Mouse (Mus musculus) limb, embryonic 10.5 days (tissue): ENCODE results near the gene Scrn1. TPM values are rescaled to one million over a fixed set of nuclear protein-coding genes. Genes with fewer than 3 reads are reported as not detected.

Experiments used
- DNase-seq: peaks from one replicate; pipeline ENCODE4 v3.0.0-alpha.2; 2017; ENCODE audit warnings: low spot score
- H3K27ac ChIP-seq: fragments of 300-500 bp; sonication (generic); 2 replicates; pipeline ENCODE4 v1.5.1; 2016; ENCODE audit warnings: mild to moderate bottlenecking
- H3K27me3 ChIP-seq: fragments of 300-500 bp; sonication (generic); 2 replicates; pipeline ENCODE4 v1.6.1; 2016; ENCODE audit warnings: low read depth, mild to moderate bottlenecking; ENCODE audit not compliant: poor library complexity, severe bottlenecking
- H3K36me3 ChIP-seq: fragments of 300-500 bp; sonication (generic); 2 replicates; pipeline ENCODE4 v1.6.1; 2016; ENCODE audit warnings: mild to moderate bottlenecking, moderate library complexity
- H3K4me1 ChIP-seq: fragments of 300-500 bp; sonication (generic); 2 replicates; pipeline ENCODE4 v1.6.1; 2016
- H3K4me3 ChIP-seq: fragments of 300-500 bp; sonication (generic); 2 replicates; pipeline ENCODE4 v1.5.1; 2016; ENCODE audit warnings: mild to moderate bottlenecking, moderate library complexity
- H3K9me3 ChIP-seq: fragments of 300-500 bp; sonication (generic); replicated peaks from 2 replicates; pipeline ENCODE4 v1.6.1; 2016; ENCODE audit warnings: mild to moderate bottlenecking
- WGBS: fragments of 180-500 bp; shearing (Covaris S2); methylation state at CpG from one replicate; pipeline ENCODE4 v1.1.7; 2016; 5-methylcytosine and 5-hydroxymethylcytosine counted together
- polyA plus RNA-seq: library from polyadenylated mRNA; unstranded; fragments of >200 nt; fragmentation: Nextera tagmentation; extraction: Ambion mirVana; gene quantifications from 2 replicates; pipeline ENCODE4 v1.2.1, GENCODE M21; 2016

Gene Scrn1
- polyA plus RNA-seq, 1 experiment from 2014 or later: 7.8 TPM

DNA sequence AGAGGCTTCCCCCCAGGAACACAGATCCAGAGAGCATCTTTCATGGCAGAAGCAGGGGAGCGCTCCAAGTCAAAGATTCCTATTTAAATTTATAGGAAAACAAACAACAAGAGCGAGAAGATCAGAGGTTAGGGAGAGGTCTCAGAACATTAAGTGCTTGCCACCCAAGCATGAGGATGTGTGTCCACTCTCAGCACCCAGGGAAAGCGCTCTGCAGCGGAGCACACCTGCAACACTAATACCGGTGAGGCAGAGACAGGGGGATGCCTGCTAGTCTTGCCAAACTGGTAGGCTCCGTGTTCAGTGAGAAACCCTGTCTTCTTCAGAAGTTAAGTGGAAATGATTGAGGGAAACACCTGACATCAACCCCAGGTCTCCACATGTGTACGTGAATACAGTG, 26.9 kb downstream of the Scrn1 start:
- Histone ChIP-seq H3K4me1 (peaks cover 6% of the 10 kb centered on the region; the same call in 1 of the 2 replicates), H3K27me3 (no peaks in the 10 kb centered on the region), H3K9me3 (no peaks in the 10 kb centered on the region), H3K27ac (no peak overlapping the region), H3K36me3 (no peaks in the 10 kb centered on the region), H3K4me3 (no peak overlapping the region)
- DNase-seq: no peak
- 86% methylated on average over 7 of the region's 7 CpGs for WGBS

DNA sequence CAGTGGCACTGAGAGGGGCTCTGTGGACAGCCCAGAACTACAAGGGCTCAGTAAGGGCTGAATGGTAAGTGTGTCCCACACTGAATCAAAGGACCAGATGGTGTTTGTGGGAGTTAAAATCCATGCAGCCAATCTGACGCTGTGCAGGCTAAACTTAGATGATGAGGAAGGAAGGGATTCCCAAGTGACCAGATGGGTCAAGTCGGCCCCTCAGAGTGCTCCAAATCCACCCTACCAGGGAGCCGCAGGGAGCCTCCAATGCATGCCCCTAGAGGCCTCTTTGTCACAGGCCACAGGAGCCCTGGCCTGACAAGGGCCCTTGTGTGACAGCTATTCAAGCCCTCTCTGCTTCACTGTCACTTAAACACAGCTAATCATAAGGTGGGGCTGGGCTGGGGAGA, 27.5 kb downstream of the Scrn1 start:
- no peaks in the 10 kb centered on the region for H3K27me3 ChIP-seq
- peaks cover 6% of the 10 kb centered on the region; the same call in 1 of the 2 replicates for H3K4me1 ChIP-seq
- DNase-seq: no peak
- no peaks in the 10 kb centered on the region for H3K36me3 ChIP-seq
- H3K27ac ChIP-seq: no peak overlapping the region
- H3K9me3 ChIP-seq: no peaks in the 10 kb centered on the region
- H3K4me3 ChIP-seq: no peak overlapping the region
- WGBS: 37% methylated on average over 3 of the region's 3 CpGs

DNA sequence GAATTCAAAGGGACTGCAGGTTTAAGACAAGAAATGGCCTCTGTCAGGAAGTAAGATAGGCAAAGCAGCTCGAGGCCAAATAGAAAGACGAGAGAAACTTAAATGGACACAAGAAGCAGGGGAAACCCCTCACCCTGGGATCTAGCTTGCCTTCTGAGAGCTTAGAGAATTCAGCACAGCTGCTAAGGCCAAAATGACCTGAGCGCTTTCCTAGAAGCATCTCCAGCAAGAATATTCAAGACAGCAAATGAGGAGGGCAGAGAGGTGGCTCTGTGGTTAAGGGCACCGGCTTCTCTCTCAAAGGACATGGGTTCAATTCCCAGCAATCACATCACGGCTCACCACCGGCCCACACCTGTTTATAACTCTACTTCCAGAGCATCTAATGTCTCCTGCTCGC, 29.2 kb downstream of the Scrn1 start:
- 83% methylated on average over 7 of the region's 7 CpGs for WGBS
- no peak for DNase-seq
- no peak overlapping the region for H3K4me3 ChIP-seq
- no peaks in the 10 kb centered on the region for H3K36me3 ChIP-seq
- no peak overlapping the region for H3K27ac ChIP-seq
- no peaks in the 10 kb centered on the region for H3K27me3 ChIP-seq
- no peaks in the 10 kb centered on the region for H3K9me3 ChIP-seq
- peaks cover 6% of the 10 kb centered on the region; the same call in 1 of the 2 replicates for H3K4me1 ChIP-seq

DNA sequence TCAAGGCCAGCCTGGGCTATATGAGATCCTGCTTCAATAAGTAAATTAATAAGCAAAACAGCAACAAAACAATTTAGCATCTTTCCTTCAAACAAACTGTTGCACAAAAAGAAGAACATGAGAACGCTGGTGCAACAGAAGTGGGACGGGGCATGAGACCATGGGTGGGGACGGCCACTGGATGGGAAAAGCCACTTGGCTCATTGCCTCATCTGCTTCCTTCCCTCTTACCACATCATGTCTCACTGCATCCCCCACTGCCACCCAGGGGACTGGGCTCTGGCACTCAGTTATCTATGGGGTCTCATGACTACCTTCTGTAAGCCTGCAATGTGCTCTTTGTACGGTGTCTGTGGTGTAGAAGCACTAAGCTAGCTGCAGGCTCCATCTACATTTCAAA, 30.8 kb downstream of the Scrn1 start:
- Histone ChIP-seq H3K4me1 (peaks cover 10% of the 10 kb centered on the region; the same call in 1 of the 2 replicates), H3K27ac (no peak overlapping the region), H3K4me3 (no peak overlapping the region), H3K9me3 (no peaks in the 10 kb centered on the region), H3K36me3 (no peaks in the 10 kb centered on the region), H3K27me3 (no peaks in the 10 kb centered on the region)
- no peak for DNase-seq
- 92% methylated on average over 4 of the region's 4 CpGs for WGBS

DNA sequence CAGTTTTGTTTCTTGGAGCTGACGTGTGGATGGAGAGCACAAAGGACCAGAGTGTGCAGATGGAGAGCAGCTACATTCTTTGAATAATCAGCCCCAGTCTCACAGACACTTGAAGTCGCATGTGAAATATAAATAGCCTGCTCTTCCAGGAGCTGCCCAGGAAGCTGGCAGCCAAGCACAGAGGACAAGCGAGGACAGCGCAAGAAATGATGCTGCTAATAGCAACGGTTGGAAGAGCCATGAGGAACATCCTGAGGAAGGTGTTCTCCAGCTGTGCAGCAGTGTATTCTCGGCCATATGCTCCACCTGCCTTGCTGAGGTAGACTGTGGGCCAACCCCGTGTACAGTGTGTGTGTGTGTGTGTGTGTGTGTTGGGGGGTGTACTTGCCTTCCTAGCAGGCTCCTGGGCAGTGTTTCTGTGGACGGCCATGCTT, 35.2 kb downstream of the Scrn1 start:
- no peaks in the 10 kb centered on the region for H3K27me3 ChIP-seq
- no peak for DNase-seq
- H3K27ac ChIP-seq: no peak overlapping the region
- no peaks in the 10 kb centered on the region for H3K36me3 ChIP-seq
- H3K4me1 ChIP-seq: peaks cover 10% of the 10 kb centered on the region; the same call in 1 of the 2 replicates
- no peaks in the 10 kb centered on the region for H3K9me3 ChIP-seq
- WGBS: 82% methylated on average over 8 of the region's 8 CpGs
- H3K4me3 ChIP-seq: no peak overlapping the region

DNA sequence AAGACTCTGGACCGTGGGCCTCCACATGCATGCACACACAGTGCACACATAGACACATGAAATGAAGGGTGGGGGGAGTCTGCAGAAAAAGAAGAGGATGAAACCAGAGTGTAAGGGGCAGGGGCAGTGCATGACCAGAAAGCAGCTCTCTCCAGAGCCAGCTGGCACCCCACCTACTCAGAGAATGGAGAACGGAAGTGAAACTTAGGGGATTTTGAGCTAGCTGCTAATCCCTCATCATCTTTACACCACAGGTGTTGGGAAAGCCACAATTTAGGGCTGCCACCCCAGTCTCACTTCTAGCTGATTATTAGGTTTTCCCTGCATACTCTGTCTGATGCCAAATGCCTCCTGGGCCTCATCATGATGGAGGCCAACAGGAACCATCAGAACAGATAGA, 36.1 kb downstream of the Scrn1 start:
- no peak overlapping the region for H3K27ac ChIP-seq
- H3K4me1 ChIP-seq: peaks cover 10% of the 10 kb centered on the region; the same call in 1 of the 2 replicates
- 86% methylated on average over 2 of the region's 2 CpGs for WGBS
- DNase-seq: no peak
- no peaks in the 10 kb centered on the region for H3K9me3 ChIP-seq
- no peaks in the 10 kb centered on the region for H3K27me3 ChIP-seq
- no peak overlapping the region for H3K4me3 ChIP-seq
- H3K36me3 ChIP-seq: no peaks in the 10 kb centered on the region

DNA sequence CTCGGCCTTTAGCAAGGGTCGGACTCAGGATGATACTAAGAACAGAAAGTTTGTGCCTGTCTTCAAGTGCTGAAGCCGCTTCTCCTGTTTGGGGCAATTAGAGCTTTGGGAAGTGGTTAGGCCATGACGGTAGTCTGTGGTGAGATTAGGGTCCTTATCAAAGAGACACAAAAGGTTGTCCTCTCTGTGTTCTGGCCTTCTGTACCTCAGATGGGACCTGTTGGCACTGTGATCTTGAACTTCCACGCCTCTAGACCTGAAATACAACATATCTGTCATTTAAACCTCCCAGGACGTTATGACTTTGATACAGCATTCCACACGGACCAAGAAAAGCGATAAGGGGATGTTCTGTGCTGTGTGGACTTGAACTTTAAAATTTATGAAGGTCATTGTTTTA, 37.6 kb downstream of the Scrn1 start:
- H3K36me3 ChIP-seq: no peaks in the 10 kb centered on the region
- H3K4me1 ChIP-seq: peaks cover 10% of the 10 kb centered on the region; the same call in 1 of the 2 replicates
- no peak for DNase-seq
- H3K4me3 ChIP-seq: no peak overlapping the region
- 88% methylated on average over 8 of the region's 8 CpGs for WGBS
- no peak overlapping the region for H3K27ac ChIP-seq
- no peaks in the 10 kb centered on the region for H3K9me3 ChIP-seq
- no peaks in the 10 kb centered on the region for H3K27me3 ChIP-seq

DNA sequence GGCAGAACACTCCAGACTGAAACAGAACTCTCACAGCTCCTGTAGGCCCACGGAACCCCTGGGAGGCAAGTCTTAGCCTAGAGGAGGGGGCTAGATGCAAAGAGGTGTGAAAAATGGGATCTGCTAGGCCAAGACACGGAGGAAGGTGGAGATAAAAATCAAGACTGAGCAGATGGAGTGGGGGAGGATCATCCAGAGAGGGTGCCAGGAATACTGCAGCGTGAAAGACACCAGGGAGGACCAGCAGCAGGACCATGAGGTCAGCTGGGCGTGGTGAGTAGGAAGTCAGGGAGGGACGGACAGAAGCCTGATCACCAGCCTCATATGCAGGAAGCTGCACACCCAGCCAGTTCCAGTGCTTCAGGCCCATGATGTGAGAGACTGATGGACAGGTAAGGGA, 47.5 kb downstream of the Scrn1 start:
- H3K27ac ChIP-seq: no peak overlapping the region
- no peaks in the 10 kb centered on the region for H3K9me3 ChIP-seq
- DNase-seq: no peak
- H3K27me3 ChIP-seq: peaks cover 12% of the 10 kb centered on the region; the same call in 1 of the 2 replicates
- H3K36me3 ChIP-seq: no peaks in the 10 kb centered on the region
- no peak overlapping the region for H3K4me3 ChIP-seq
- H3K4me1 ChIP-seq: no peaks in the 10 kb centered on the region
- 64% methylated on average over 5 of the region's 5 CpGs for WGBS

DNA sequence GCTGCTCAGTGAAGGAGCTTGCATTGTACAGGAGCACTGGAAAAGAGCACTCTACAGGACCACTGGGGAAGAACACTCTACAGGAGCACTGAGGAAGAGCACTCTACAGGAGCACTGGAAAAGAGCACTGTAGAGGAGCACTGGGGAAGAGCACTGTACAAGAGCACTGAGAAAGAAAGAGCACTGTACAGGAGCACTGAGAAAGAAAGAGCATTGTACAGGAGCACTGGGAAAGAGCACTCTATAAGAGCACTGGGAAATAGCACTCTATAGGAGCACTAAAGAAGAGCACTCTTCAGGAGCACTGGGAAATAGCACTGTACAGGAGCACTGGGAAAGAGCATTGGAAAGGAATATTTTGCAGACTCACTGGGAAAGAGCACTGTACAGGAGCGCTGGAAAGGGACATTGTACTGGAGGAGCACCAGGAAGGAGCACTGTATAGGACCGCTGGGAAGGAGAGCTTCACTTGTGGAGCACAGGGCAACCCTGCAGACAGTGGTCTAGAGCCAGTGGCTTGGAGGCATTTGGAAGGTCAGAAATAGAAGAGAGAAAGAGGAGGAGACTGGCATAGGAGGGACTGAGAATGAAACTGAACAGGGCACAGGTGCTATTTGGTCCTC, 49.7 kb downstream of the Scrn1 start:
- peaks cover 12% of the 10 kb centered on the region; the same call in 1 of the 2 replicates for H3K27me3 ChIP-seq
- DNase-seq: no peak
- H3K27ac ChIP-seq: no peak overlapping the region
- H3K9me3 ChIP-seq: no peaks in the 10 kb centered on the region
- WGBS: 85% methylated on average over 2 of the region's 2 CpGs
- no peaks in the 10 kb centered on the region for H3K4me1 ChIP-seq
- no peak overlapping the region for H3K4me3 ChIP-seq
- H3K36me3 ChIP-seq: no peaks in the 10 kb centered on the region

DNA sequence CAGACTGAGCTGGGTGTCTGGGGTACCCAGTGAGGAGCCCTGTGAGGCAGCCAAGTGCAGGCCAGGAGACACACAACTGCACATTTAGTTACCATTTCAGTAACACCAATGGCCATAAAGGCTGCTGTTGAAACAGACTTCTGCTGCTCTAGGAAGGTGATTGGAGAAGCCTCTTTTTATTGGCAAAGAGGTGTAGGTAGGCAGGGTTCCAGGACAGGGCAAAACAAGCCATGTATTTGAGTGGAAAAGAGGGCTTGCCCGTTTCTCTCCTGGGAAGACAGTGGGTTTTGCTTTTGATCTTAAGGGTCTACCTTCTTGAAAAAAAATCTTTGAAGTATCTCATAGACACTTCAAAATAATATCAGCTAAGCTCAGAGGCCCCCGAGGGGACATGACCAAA, 54.0 kb downstream of the Scrn1 start:
- 0 out of 2 replicates have a peak, but pooled peaks cover 1% of the 10 kb centered on the region for H3K27me3 ChIP-seq
- peaks cover 19% of the 10 kb centered on the region for H3K4me1 ChIP-seq
- H3K36me3 ChIP-seq: no peaks in the 10 kb centered on the region
- WGBS: 74% methylated on average over 2 of the region's 2 CpGs
- no peak for DNase-seq
- H3K27ac ChIP-seq: no peak overlapping the region
- H3K9me3 ChIP-seq: no peaks in the 10 kb centered on the region
- H3K4me3 ChIP-seq: no peak overlapping the region

DNA sequence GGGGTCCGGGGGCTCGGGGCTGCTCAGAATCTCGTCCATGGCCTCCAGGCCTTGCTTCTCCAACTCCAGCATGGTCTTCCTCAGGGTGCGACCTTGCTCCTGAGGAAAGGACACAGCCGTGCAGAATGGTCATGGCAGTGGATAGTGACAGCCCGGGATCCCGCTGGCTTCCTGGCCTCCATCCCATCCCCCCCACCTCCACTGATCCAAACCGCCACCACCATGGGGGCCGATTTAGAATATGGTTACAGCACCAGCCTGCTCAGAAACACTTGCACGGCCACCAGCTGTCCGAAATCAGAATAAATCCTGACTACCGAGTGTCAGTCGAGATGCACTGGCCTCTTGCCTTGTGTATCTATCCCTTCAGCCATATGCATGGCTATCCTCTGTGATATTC, 57.0 kb downstream of the Scrn1 start:
- Histone ChIP-seq H3K4me1 (peaks cover 19% of the 10 kb centered on the region), H3K36me3 (no peaks in the 10 kb centered on the region), H3K27me3 (no peaks in the 10 kb centered on the region), H3K4me3 (no peak overlapping the region), H3K9me3 (no peaks in the 10 kb centered on the region), H3K27ac (peak overlapping the region; percentile 65; the same call in 1 of the 2 replicates)
- DNase-seq: no peak
- WGBS: 88% methylated on average over 13 of the region's 13 CpGs

DNA sequence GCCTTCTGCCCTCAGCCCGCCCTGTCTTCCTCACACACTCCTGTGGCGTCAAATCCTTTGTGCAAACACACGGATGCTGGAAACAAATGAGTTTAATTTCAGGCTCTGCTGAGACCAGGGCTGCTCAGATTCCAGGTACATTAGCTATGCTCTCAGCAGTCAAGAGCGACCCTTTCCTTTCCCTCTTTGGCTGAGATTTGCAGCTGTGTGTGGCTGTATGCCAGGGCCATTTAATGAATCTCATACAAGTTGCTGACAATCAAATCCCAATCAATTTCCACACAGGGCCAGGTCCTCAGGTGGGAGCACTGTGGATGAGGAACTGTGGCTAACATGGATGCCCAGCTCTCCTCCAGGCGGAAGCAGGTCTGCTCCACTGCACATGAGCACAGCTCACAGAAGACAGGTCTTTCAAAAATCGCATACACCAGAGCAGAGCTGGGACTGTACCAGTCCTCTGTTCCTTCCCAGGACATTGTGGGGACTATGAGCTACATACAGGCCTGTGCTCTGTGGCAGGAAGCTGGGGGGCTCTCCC, 58.0 kb downstream of the Scrn1 start:
- H3K36me3 ChIP-seq: no peaks in the 10 kb centered on the region
- no peak for DNase-seq
- WGBS: 77% methylated on average over 6 of the region's 6 CpGs

DNA sequence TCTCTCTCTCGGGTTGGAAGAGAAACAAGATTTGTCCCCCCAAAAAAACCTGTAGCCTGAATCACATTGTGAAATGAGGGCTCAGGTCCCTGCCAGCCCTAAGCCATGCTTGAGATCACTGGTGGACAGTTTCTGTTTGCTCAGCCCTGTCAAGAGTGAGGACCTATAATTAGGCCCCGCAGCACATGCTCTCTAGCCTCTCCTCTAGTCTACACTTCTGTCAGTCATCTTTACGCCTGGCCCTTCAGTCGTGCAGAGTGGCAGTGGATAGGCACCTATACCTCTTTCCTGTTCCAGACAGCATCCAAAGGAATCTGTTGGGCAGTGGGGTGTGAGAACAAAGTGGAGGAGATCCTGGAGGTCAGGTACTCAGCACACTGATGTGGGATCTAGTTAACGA, 58.5 kb downstream of the Scrn1 start:
- peaks cover 23% of the 10 kb centered on the region for H3K4me1 ChIP-seq
- WGBS: 75% methylated on average over 5 of the region's 5 CpGs
- DNase-seq: no peak
- H3K4me3 ChIP-seq: no peak overlapping the region
- no peaks in the 10 kb centered on the region for H3K9me3 ChIP-seq
- H3K36me3 ChIP-seq: no peaks in the 10 kb centered on the region
- peak overlapping the region; percentile 65; the same call in 1 of the 2 replicates for H3K27ac ChIP-seq
- H3K27me3 ChIP-seq: no peaks in the 10 kb centered on the region

More for the DNA sequence above, 58.0 kb downstream of the Scrn1 start:
- H3K4me1 ChIP-seq: peaks cover 21% of the 10 kb centered on the region
- peak overlapping the region; percentile 65 for H3K27ac ChIP-seq
- H3K27me3 ChIP-seq: no peaks in the 10 kb centered on the region
- no peaks in the 10 kb centered on the region for H3K9me3 ChIP-seq
- H3K4me3 ChIP-seq: no peak overlapping the region
